In the genomic region with DNA sequence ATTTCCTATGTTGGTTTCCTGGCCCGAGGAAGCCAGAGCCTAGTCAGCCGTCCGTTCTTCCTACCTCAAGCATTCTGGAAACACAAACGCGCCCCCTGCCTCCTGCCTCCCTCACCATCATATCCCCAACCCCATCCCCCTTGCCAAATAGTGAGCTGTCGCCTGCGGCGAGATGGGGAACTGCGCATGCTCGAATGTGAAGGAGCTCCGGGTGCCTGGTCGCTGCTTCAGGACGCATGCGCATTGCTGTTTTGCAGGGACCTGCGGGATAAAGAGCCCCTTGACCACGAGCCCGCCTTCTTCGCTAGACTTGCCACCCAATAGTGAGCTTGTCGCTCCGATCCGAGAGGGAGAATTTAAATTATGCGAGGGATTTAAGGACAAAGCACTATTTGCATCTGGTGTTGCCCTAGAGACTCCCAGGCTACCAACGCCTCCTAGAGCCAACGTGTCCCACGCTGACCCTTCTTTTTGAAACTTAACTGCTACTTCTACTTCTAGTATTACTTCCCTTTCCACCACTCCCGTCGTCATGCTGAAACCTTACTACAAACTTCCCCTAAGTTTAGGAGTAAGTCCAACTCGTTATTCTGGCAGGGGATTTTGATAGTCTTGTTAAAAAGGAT, we compare ENCODE assay signal across 1 mouse cellular context.
TF ChIP-seq lines count a peak whose summit lies in the region.

No protein-coding gene starts in this region.

TF ChIP-seq in C2C12, 6 proteins besides CTCF, POLR2A, EP300 and RAD21:
- TF ChIP-seq USF1 (IDR thresholded peaks at IDR 0.05; ENCODE audit: low read depth) (peak; percentile 14), FOSL1 (IDR thresholded peaks at IDR 0.05; ENCODE audit: insufficient read depth, low read length, poor library complexity, severe bottlenecking) (no peak), CEBPB (IDR thresholded peaks at IDR 0.05; ENCODE audit: low read depth) (no peak), MYOG (IDR thresholded peaks at IDR 0.05; ENCODE audit: control insufficient read depth, extremely low read depth, insufficient read length) (no peak), MYOD1 (IDR thresholded peaks at IDR 0.05; ENCODE audit: control insufficient read depth, insufficient read length, low read depth) (no peak)
